Mouse (Mus musculus): ENCODE results near the gene BC029722.
A peak's percentile ranks its signal among the peaks of the same experiment; 100 is the strongest.
"Not testable (repeated sequence)": the region's sequence is repeated elsewhere in the genome, so short reads cannot be mapped to it uniquely, and the experiment has no call there.

Gene BC029722

DNA sequence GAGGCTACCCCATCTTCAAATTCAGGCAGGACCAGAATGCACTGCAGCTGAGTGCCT is at the start of gene BC029722:
TSS of gene BC029722 (minus strand) at position 35 of the 57 bp plus-strand sequence.
- no peak for DNase-seq (ENCODE audit: low read depth, low spot score)

DNA sequence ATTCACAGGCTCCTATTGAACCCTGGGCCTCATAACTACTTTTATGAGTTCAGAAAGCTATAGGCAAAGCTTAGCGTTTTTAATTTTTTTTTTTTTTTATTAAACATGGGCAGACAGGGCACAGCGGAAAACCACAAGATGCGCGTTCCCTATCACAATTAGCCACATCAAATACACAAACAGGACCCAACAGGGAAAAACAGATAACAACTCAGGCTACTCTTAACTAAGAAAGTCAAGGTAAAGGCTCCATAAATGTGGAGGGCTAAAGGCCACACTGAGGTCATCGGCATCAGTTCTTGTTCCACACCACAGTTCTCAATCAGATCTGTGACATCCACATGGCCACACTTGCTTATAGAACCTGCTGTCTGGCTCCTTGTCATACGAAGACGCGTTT is 49.1 kb upstream of the BC029722 start:
- DNase-seq (ENCODE audit: low read depth, low spot score) = peak; percentile 21

GRCm38 (mm10) chr2:155863301-155863867 is 44.2 kb upstream of the BC029722 start:
- DNase-seq (ENCODE audit: low read depth, low spot score) = no peak

DNA sequence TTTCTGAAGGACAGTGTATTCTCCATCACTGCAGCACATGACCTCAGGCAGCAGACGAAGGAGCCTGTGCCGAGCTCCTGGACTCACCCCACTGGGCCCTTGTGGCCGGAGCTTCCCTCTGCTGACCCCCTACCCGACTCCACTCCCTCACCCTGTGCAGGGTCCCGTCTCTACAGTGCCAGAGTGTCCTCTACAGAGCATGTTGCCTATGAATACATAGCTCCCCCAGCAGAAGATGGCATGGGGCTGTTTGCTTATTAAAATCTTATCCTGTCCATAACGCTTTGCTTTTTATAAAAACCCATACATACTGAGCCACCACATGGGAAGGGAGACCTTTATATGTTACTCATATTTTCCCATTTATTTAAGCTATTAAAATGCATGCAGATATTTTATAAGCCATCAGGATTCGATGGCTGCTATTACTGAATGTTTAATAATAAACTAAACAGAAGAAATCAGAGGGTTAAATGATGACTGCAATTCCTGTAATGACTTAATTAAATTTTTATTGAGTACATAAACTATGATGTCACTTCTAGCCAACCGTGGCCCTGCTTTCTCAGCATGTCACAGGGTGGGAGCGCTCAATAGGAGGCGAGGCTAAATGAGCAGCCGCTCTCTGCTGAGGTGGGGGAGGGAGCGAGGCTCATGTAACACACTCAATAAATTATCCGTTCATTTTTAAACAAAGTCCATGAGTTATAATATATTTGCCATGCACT is 43.5 kb upstream of the BC029722 start:
- DNase-seq (ENCODE audit: low read depth, low spot score) = no peak

GRCm38 (mm10) chr2:155861581-155861980 is 42.4 kb upstream of the BC029722 start:
- DNase-seq (ENCODE audit: low read depth, low spot score) = no peak

DNA sequence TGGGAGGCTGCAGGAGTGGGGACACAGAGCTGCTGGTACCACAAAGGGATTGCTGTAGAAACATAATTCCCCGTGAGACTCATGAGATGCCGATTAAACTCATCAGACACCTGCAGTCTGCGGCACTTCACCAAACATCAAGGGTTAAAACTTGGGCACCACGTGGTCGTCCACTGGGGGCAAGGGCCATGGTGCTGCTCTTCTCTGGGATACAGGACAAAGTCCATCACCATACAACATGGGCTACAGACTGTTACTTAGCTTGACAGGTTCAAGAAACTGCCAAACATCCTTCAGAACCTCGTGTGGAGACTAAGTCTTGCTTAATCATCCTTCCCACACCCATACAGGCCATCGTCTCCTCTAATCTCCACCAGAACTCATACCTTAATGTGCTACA is 40.9 kb upstream of the BC029722 start:
- DNase-seq (ENCODE audit: low read depth, low spot score) = no peak

DNA sequence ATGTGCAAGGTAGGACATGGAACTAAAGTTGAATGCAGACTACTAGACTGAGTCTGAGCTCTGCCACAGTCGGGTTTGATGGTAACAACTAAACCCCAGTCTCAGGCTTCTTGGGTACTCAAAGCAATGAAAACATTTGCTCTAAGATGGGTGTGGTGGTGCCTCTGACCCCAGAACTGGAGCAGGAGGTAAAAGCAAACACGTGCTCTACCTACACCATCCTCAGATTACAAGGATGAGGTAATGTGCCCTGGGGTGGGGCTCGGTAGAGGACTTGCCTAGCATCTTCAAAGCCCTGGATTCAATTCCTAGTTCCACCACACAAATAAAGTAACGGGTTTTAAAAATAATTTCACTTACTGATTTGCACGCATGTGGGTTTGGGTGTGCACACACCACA is 33.3 kb upstream of the BC029722 start:
- DNase-seq (ENCODE audit: low read depth, low spot score) = no peak

DNA sequence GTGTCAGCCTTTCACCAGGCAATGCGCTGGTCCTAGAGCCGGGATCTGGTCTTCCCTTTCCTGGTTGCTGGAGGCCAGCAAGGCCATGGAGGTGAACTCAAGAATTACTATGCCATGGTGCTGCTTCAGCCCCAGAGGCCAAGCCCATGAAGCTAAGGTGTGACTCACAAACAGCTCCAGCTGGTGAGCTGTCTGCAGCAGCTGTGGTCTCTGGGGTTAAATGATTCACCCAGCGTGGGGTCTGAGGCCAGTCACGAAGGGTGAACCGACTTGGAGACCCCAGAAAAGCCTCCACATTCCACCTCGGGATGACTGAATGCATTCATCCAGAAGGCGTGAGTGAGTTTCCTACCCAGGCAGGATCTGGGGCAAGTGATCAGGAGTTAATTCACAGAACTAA is 30.9 kb upstream of the BC029722 start:
- no peak for DNase-seq (ENCODE audit: low read depth, low spot score)

DNA sequence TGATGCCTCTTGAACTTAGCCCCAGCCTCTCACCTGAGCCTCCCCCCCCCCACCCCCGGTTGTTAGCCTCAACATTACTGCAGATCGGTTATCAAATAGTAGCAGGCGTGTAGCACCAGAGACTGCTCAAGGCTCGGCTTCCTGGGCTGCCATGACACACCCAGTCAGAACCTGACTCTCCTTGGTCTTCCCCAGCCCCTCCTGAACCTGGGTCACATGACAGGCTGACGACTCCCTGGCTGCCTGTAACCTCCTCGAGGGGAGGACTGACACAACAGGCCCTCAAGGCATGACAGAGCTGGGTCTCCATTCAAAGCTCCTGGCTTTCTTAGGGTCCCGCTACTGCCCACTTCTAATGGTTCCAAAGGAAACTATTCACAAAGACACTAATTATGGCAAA is 30.2 kb upstream of the BC029722 start:
- no peak for DNase-seq (ENCODE audit: low read depth, low spot score)

DNA sequence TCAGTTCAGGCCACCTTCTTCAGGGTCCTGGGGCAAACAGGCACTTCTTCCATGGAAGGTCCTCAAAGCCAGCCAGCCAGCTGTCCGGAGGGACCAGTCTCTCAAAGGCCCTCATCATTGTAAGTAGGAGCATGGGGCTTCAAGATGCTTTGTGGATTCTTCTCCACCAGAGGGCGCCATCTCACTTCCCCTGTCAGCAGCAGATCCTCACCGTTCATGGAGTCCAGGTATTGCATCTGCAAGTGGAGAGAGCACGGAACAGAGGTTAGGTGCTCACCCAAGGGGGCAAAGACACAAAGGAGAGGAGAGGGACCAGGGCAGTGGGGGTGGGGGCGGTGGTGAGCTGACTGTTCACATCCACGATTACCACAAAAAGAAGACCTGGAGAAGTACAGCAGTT is 29.1 kb upstream of the BC029722 start:
- peak; percentile 74 for DNase-seq (ENCODE audit: low read depth, low spot score)

GRCm38 (mm10) chr2:155846930-155847329 is 27.7 kb upstream of the BC029722 start:
- no peak for DNase-seq (ENCODE audit: low read depth, low spot score)

DNA sequence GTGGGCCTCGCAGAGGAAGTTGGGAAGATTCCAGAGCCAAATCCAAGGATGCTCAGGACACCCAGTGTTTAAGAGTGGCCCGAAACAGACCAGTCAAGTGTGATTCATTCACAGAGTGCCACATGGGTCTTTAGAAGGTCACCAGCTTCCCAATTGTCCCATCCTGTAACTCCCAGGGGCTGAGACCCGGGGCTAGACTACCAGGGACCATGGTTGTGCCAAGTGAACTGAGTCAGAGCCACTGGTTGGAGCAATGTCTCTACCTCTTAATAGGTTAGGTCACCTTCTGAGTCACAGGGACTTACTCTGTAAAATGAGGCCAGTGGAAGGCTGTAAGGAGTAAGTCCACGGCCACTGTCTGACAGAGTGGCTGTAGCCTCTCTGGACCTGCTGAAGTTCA is 19.7 kb upstream of the BC029722 start:
- DNase-seq (ENCODE audit: low read depth, low spot score) = no peak

DNA sequence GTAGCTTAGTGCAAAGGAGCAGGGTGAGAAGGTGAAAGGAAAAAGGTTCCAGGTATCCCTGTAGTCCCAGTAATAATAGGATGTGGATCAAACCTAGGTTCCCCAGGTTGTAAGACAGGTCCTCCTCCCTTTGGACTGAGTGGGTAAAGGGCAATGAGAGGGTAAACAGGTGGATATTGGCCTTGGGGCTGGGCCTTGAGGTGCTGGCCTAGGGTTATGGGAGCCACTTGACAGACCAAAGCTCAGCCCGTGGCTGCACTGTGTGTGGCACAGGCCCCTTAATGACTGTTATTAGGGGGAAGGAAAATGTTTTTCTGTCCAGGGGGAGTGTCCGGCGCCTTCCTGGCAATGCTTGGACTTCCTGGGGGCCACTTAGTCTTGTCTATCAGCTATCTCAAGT is 18.7 kb upstream of the BC029722 start:
- DNase-seq (ENCODE audit: low read depth, low spot score) = no peak

DNA sequence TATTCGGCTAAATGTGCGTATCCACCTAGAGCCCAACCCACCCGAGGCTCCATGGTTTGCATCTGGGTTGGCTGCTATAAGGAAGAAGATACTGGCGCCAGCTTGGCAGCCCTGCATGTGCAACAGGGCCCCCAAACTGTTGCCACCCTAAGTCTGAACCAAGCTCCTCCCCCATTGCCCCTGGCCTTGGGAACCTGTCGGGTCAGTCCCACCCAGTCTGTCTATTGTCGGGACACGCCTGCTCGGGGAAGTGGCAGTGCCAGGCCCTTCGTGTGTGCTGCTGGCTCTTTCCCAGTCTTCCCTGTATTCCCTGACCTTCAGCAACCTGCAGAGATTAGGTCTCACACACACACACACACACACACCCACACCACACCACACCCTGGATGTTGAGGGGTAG is 15.5 kb upstream of the BC029722 start, which contains the start of gene Fam83c:
TSS of gene Fam83c (minus strand) at position 123 of the 400 bp plus-strand sequence.
- no peak for DNase-seq (ENCODE audit: low read depth, low spot score)

DNA sequence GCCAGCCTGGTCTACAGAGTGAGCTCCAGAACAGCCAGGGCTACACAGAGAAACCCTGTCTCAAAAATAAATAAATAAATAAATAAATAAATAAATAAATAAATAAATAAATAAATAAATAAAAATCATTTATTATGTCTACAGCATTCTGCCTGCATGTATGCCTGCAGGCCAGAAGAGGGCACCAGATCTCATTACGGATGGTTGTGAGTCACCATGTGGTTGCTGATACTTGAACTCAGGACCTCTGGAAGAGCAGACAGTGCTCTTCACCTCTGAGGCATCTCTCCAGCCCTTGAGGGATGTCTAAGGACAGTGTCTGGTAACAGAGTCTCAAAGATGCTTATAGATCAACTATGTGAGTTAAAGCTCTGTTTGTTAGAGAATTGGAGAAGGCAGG is 12.9 kb upstream of the BC029722 start:
- DNase-seq (ENCODE audit: low read depth, low spot score) = not testable (repeated sequence)

DNA sequence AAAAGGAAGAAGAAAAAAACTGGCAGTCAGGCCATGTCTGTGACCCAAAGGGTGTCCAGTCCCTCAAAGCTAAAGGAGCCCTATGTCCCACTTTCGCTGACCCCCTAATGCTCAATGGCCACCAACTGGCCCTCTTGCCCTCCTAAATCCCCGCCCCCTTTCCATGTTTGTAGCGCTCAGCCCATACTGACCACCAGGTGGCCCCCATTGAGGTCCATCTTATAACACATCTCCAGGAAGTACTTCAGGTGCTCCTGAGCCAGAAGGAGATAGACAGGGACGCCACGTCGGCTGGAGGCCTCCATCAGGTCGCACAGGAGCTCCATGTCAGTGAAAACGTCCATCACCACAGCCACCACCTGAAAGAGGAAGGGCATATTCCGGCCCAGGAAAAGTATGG is 12.1 kb upstream of the BC029722 start:
- DNase-seq (ENCODE audit: low read depth, low spot score) = no peak

GRCm38 (mm10) chr2:155830841-155831240 is 11.6 kb upstream of the BC029722 start:
- DNase-seq (ENCODE audit: low read depth, low spot score) = no peak

- DNase-seq (ENCODE audit: low read depth, low spot score) = peak; percentile 91
These were observed 7.6 kb upstream of the BC029722 start, which contains the start of gene Eif6 for GRCm38 (mm10) chr2:155826630-155827424. Eif6 (minus strand) TSS chr2:155826925.

DNA sequence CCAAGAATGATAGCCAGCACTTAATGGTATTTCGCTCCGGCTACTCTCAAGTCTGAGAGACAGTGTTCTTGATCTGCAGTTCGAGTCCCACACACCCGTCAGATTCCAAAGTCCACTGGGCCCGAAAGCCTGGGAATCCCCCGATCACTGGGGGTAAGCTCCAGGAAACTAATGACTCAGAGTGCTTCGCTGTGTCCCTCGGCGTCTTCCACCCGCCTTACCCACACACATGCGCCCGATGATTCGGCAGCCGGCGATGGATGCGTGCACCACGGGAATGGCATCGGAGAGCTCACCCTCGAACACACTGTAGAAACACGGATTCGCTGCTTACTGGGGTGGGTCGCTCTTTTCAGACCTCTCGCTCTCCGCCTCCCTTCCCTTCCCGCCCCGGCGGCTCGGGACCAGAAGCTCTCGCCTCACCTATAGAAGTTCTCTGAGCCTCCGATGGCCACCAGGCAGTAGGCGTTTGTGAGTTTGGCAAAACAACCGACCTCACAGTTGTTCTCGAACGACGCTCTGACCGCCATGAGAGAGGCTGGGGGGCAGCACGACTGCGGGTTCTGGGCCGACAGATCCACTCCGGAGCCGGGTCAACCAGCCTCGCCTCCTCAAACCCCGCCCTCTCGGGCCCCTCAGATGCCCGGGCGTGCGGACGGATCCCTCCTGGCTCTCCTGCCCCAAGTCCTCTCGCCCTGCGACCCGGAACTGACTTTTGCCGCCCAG is 6.8 kb upstream of the BC029722 start:
- peak; percentile 55 for DNase-seq (ENCODE audit: low read depth, low spot score)

DNA sequence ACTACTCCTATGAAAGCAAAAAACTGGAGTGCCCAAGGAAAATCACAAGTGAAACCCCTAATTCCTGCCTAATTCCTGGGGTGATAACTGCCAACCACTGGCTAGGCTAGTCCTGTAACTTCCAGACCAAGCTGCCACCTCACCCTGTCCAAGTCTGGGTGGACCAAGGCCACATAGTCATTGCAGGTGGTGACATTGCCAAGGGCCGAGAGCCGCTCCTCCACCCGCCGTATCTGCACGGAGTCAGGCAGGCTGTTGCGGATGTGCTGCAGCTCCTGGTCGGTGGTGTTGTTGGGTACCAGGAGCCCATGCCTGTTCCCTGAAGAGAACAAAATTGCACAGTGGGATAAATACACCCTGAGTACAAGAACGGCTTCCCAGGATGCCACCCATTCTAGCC is 4.5 kb upstream of the BC029722 start:
- DNase-seq (ENCODE audit: low read depth, low spot score) = no peak

DNA sequence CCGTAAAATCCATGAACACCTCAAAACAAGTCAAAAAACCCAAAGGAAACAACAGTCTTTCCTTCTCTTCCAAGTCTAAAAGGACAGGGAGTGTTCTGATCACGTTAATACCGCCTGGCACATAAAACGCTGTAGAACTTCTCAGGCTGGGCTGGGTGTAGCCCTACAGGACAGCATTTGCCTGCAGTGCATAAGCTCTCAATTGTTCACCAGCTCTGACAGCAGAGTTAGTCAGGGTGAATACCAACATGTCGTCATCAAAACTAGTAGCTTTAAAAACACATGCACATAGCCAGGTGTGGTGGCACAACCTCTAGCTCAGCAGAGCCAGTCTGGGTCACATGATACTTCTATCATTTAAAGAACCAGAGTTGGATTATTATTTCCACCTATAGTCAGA is 1.6 kb upstream of the BC029722 start:
- DNase-seq (ENCODE audit: low read depth, low spot score) = no peak

DNA sequence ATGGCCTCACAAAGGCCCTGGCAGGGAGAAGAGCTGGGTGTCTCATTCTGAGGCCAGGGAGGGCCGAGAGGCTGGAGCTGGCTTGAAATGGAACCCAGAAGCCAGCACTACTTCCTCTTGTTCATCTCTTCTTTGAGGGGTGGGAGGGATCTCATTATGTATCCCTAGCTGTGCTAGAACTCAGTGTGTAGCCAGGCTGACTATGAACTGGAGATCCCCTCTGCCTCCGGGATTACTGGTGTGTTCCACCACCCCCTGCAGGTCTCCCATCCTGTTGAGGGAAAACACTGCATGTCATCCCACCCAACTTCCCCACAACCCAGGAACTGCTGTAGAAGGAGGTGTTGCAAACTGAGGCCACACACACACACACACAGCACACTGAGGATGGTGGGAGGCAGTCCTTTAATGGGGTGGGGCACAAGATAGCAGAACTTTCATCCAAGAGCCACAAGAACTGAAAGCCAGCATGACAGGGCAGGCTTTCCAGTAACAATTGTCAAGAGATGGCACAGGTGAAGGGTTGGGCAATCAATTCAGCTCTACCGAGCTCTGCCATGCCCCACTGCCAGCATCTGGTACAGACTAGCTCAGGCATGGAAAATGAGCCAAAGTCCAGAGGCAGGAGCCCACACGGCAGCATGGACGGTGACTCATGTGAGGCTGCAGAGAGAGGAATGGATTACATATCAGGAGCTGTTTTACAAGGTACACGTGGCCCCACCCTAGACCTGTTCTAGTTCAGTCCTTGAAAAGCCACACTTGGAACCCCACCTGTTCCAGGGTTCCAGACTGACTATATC is 424 bp upstream of the BC029722 start:
- no peak for DNase-seq (ENCODE audit: low read depth, low spot score)

Measured in CD4-positive helper T cell, adult 2 months (primary cell).